Mouse (Mus musculus): ENCODE measurements at regions not wholly inside any gene's neighbourhood (a gene's known extent, or its start where the extent isn't known, plus 50 kb on each side); places are given as distances from the start of the nearest gene placed in this dataset.

- no peaks in the 10 kb centered on the region for H3K4me1 ChIP-seq (ENCODE audit: control insufficient read depth in 1 of 2, insufficient read depth in 2 of 2, low read length in 2 of 2)
- no peak overlapping the region for H3K4me3 ChIP-seq (ENCODE audit: control insufficient read depth in 1 of 2, insufficient read depth in 1 of 2, low read depth in 2 of 2, low read length in 2 of 2)
- H3K9ac ChIP-seq (ENCODE audit: control insufficient read depth, low read depth, low read length, poor library complexity, severe bottlenecking), result no peak overlapping the region
- no peak overlapping the region for H3K27ac ChIP-seq (ENCODE audit: control insufficient read depth, low read depth, low read length)
- no peaks in the 10 kb centered on the region for H3K9me3 ChIP-seq (replicated peaks; ENCODE audit: insufficient read depth, low read length)
- no peaks in the 10 kb centered on the region for H3K79me2 ChIP-seq (ENCODE audit: control insufficient read depth, insufficient read depth, low read length, poor library complexity)
- TF ChIP-seq NRF1 (IDR thresholded peaks at IDR 0.05; ENCODE audit: insufficient read depth, low read depth, low read length, poor library complexity, severe bottlenecking) (no peak), POLR2A (IDR thresholded peaks at IDR 0.05; ENCODE audit: control insufficient read depth in 1 of 2, insufficient read depth in 1 of 2, low read depth in 1 of 2, low read length in 2 of 2, poor library complexity in 1 of 2) (no peak), MXI1 (IDR thresholded peaks at IDR 0.05; ENCODE audit: low read depth, low read length) (no peak), CHD1 (IDR thresholded peaks at IDR 0.05; ENCODE audit: low read depth, low read length) (no peak), ZNF384 (IDR thresholded peaks at IDR 0.05; ENCODE audit: low read depth, low read length) (no peak), MAFK (IDR thresholded peaks at IDR 0.05; ENCODE audit: borderline replicate concordance, low read depth, low read length) (no peak), TBP (IDR thresholded peaks at IDR 0.05; ENCODE audit: low read depth, low read length) (no peak), EP300 (IDR thresholded peaks at IDR 0.05; ENCODE audit: low read depth in 1 of 2, low read length in 2 of 2) (no peak), POLR2AphosphoS2 (IDR thresholded peaks at IDR 0.05; ENCODE audit: low read length) (no peak), ETS1 (IDR thresholded peaks at IDR 0.05; ENCODE audit: low read depth, low read length) (no peak), JUND (IDR thresholded peaks at IDR 0.05; ENCODE audit: low read depth, low read length) (no peak), ZKSCAN1 (IDR thresholded peaks at IDR 0.05; ENCODE audit: low read depth, low read length) (no peak), RAD21 (IDR thresholded peaks at IDR 0.05; ENCODE audit: low read depth, low read length) (no peak), ELF1 (IDR thresholded peaks at IDR 0.05; ENCODE audit: low read depth, low read length) (no peak), GABPA (IDR thresholded peaks at IDR 0.05; ENCODE audit: low read depth, low read length) (no peak), BHLHE40 (IDR thresholded peaks at IDR 0.05; ENCODE audit: borderline replicate concordance, low read depth, low read length) (no peak), MAX (IDR thresholded peaks at IDR 0.05; ENCODE audit: low read length) (no peak), ZC3H11A (IDR thresholded peaks at IDR 0.05; ENCODE audit: low read depth, low read length) (no peak)
- no peaks in the 10 kb centered on the region; a peak in 1 of 4 replicates for H3K27me3 ChIP-seq (ENCODE audit: control insufficient read depth in 1 of 2, insufficient read depth in 2 of 2, low read length in 2 of 2)
- no peak for DNase-seq (ENCODE audit: low read depth, low spot score)
- no peaks in the 10 kb centered on the region for H3K36me3 ChIP-seq (ENCODE audit: control insufficient read depth in 1 of 2, insufficient read depth in 2 of 2, low read length in 2 of 2)
These were observed 239.7 kb downstream of the Mtx2 start for GRCm38 (mm10) chr2:75065304-75065703.

GRCm38 (mm10) chr2:75069321-75069720 is 243.7 kb downstream of the Mtx2 start:
- TF ChIP-seq CHD2 (IDR thresholded peaks at IDR 0.05; ENCODE audit: low read length), result no peak
- no peak for TF ChIP-seq TAL1 (IDR thresholded peaks at IDR 0.05; ENCODE audit: low read length)
- no peak for TF ChIP-seq MYC (IDR thresholded peaks at IDR 0.05; ENCODE audit: low read depth, low read length)
- no peak for TF ChIP-seq ZMIZ1 (IDR thresholded peaks at IDR 0.05; ENCODE audit: low read depth, low read length)
- no peak for TF ChIP-seq NRF1 (IDR thresholded peaks at IDR 0.05; ENCODE audit: insufficient read depth, low read depth, low read length, poor library complexity, severe bottlenecking)
- TF ChIP-seq ZC3H11A (IDR thresholded peaks at IDR 0.05; ENCODE audit: low read depth, low read length), result no peak
- no peak for TF ChIP-seq UBTF (IDR thresholded peaks at IDR 0.05; ENCODE audit: borderline replicate concordance, insufficient read depth, low read depth, low read length)
- TF ChIP-seq MAX (IDR thresholded peaks at IDR 0.05; ENCODE audit: low read length), result no peak
- TF ChIP-seq GABPA (IDR thresholded peaks at IDR 0.05; ENCODE audit: low read depth, low read length), result no peak
- TF ChIP-seq USF1 (IDR thresholded peaks at IDR 0.05; ENCODE audit: low read depth, low read length), result no peak
- TF ChIP-seq CHD1 (IDR thresholded peaks at IDR 0.05; ENCODE audit: low read depth, low read length), result no peak
- no peak for TF ChIP-seq NELFE (IDR thresholded peaks at IDR 0.05; ENCODE audit: low read depth, low read length)
- TF ChIP-seq EP300 (IDR thresholded peaks at IDR 0.05; ENCODE audit: low read depth in 1 of 2, low read length in 2 of 2), result no peak
- TF ChIP-seq POLR2A (IDR thresholded peaks at IDR 0.05; ENCODE audit: control insufficient read depth in 1 of 2, insufficient read depth in 1 of 2, low read depth in 1 of 2, low read length in 2 of 2, poor library complexity in 1 of 2), result no peak
- no peak for TF ChIP-seq MYB (IDR thresholded peaks at IDR 0.05; ENCODE audit: low read depth, low read length)
- TF ChIP-seq RCOR1 (IDR thresholded peaks at IDR 0.05; ENCODE audit: low read depth, low read length), result no peak
- Histone ChIP-seq H3K9ac (ENCODE audit: control insufficient read depth, low read depth, low read length, poor library complexity, severe bottlenecking) (no peak overlapping the region), H3K27me3 (ENCODE audit: control insufficient read depth in 1 of 2, insufficient read depth in 2 of 2, low read length in 2 of 2) (peaks cover 0 to 2% of the 10 kb centered on the region in 2 experiments; a peak in 1 of 4 replicates), H3K79me2 (ENCODE audit: control insufficient read depth, insufficient read depth, low read length, poor library complexity) (no peaks in the 10 kb centered on the region), H3K36me3 (ENCODE audit: control insufficient read depth in 1 of 2, insufficient read depth in 2 of 2, low read length in 2 of 2) (no peaks in the 10 kb centered on the region), H3K4me1 (ENCODE audit: control insufficient read depth in 1 of 2, insufficient read depth in 2 of 2, low read length in 2 of 2) (no peaks in the 10 kb centered on the region), H3K9me3 (replicated peaks; ENCODE audit: insufficient read depth, low read length) (no peaks in the 10 kb centered on the region), H3K27ac (ENCODE audit: control insufficient read depth, low read depth, low read length) (no peak overlapping the region), H3K4me3 (ENCODE audit: control insufficient read depth in 1 of 2, insufficient read depth in 1 of 2, low read depth in 2 of 2, low read length in 2 of 2) (no peak overlapping the region)
- DNase-seq (ENCODE audit: low read depth, low spot score), result no peak

All from MEL (cell line).